Mouse (Mus musculus) B cell, adult 2 months (primary cell): Measurements from ENCODE around the gene Tm7sf3.

Experiments
- DNase-seq, 2 experiments: peaks; one replicate each; pipeline ENCODE4 v3.0.0; 2022

Tm7sf3 gene

DNA sequence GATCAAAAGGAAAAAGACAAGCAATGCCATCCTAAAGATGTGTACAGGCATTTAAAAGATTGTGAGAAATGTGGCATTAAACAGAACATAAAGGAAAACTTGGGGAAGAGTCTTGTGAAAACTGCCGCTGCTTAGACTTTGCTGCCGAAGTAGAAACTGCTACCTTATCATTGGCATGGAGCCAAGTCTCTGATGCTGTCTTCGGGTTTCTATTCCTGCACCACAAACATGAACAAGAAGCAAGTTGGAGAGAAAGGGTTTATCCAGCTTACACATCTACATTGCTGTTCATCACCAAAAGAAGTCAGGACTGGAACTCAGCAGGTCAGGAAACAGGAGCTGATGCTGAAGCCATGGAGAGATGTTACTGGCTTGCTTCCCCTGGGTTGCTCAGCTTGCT, 10.6 kb upstream of the Tm7sf3 start:
- DNase-seq = no peak

DNA sequence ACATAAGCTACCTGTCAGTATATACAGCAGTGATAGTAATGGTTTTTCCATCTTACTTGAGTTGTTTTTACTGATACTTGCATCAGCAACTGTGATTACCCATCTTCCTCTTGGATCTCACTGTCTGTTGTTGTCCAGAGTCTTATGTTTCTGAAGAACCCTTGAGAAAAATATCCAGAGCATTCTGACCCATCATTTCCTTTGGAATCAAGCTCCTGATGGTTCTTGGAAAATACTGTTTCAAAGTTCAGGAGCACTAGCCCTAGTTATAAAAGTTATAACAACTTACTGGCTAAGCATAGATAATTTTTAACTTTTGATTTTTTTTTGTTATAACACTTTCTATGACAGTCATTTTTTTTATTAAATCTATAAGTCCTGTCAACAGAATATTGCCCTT, 8.8 kb upstream of the Tm7sf3 start:
- no peak for DNase-seq

DNA sequence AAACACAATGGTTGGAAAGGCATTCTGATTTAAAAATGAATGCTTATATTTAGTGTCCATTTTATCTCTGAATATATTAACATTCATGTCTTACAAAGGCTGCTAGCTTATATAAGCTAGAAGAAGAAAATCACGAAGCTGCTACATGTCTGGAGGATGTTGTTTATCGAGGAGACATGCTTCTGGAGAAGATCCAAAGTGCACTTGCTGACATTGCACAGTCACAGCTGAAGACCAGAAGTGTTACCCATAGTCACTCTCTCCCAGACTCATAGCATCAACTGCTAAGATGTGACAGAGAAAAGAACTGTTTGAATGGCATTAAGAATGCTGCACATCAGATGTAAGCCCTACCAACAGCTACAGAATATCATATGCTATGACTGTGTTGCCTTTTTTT, 7.4 kb upstream of the Tm7sf3 start:
- no peak for DNase-seq

DNA sequence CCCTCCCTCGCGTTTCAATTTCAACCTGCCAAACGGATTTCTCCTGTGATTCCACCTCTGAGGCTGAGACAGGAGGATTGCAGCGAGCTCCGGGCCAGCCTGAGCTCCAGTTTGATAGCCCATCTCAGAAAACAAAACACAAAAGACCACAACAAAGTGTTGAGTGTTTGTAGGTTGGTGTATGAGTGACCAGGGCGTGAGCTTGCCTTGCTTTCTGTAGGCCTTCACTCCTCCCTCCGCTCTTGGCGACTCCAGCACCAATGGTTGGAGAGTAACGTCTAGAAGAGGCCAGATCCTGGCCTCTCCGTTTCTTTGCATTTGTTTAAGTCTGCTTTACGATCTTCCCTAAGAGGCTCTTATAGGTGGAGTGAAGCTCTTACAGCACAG, 553 bp upstream of the Tm7sf3 start:
- peak in 1 of 2 experiments; percentile 9 for DNase-seq

DNA sequence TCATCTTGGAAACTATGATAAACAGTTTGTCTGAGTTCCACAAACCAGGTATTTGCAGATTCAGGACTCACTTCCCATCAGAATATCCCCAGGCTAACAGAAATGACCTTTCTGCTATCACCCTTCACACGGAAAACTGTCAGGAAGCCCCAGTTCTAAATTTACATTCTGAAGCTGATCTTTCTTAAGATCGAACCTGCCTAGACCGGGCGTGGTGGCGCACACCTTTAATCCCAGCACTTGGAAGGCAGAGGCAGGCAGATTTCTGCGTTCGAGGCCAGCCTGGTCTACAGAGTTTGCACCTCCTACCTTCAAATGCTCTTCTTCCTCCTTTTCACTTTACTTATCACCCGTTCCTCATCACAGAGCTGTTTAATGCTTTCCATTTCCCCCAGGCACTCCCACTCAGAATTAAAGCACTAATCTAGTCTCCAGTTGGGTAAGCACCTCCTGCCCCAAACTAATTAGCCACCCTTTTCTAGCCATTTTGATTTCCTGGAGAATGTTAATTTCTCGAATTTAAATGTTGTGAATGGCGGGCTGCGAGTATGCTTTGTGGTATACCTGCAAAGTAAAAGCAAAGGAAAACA, 908 bp downstream of the Tm7sf3 start:
- DNase-seq = no peak

DNA sequence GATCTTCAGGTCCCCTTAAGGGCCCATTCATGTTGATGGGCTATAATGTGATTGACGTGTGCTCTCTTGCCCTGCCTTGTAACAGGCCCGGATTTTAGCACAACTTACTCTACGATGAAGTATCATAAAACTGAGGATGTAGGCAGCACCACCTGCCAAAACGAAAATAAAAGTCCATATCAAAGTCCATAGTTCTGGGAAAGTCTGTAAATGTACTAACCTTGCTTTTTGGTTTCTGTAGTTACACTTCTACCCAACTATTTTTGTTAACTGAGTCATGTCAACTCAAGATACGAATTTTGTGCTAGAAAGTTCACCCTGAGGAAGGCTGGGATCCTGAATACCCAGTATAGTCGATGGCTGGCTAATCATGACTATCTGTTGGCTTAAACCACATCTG, 1.6 kb downstream of the Tm7sf3 start:
- no peak for DNase-seq

DNA sequence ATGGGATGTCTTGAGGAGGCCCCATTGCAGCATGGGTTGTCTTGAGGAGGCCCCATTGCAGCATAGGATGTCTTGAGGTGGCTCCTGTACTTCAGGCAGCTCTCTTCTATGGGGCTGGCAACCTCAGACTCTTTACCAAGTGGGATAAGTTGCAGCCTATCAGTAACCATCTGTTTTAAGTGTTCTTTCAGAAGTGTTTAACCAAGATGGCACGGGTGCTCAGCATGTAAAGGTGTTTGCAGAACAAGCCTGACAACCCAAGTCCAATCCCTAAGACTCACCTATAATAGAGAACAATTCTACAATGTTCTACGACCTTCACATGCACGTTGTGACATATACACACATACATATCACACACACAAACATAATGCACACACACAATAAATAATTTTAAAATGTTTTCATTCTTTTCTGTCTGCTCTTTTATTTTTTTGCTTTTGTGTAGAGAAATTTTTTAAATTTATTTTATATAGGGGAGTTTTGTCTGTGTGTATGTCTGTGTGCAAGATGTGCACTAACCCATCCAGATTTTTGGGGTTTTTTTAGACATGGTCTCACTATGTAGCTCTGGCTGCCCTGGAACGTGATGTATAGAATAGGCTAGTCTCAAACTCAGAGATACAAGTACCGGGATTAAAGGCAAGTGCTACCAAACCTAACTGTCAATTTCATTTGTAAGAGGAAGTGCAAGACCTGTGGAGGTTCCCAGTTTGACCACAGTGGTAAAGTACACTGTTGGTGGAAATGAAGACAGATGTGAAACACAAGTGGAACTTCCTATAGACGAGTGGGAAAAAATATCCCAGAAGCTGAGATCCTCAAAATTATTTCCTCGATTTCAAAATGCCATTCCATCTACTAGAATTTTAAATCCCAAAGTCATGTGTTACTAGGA, 2.3 kb downstream of the Tm7sf3 start:
- DNase-seq = no peak

DNA sequence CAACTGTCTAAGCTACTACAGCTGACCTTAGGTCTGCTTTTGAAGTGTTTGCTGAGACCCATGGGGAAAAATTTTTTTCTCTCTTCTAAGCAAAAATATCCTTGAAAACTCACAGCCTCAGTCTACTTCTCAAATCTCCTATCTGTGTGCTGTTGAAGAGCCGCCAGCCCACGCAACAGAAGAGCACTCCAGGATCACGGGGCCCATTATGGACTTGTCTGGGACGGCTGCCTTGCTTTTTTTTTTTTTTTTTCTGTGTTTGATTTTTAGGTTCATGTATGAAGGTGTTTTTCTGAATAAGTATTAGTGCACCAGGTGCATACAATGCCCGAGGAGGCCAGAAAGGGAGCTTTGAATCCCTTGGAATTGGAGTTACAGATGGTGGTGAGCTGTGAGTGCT, 6.1 kb downstream of the Tm7sf3 start:
- DNase-seq = no peak

DNA sequence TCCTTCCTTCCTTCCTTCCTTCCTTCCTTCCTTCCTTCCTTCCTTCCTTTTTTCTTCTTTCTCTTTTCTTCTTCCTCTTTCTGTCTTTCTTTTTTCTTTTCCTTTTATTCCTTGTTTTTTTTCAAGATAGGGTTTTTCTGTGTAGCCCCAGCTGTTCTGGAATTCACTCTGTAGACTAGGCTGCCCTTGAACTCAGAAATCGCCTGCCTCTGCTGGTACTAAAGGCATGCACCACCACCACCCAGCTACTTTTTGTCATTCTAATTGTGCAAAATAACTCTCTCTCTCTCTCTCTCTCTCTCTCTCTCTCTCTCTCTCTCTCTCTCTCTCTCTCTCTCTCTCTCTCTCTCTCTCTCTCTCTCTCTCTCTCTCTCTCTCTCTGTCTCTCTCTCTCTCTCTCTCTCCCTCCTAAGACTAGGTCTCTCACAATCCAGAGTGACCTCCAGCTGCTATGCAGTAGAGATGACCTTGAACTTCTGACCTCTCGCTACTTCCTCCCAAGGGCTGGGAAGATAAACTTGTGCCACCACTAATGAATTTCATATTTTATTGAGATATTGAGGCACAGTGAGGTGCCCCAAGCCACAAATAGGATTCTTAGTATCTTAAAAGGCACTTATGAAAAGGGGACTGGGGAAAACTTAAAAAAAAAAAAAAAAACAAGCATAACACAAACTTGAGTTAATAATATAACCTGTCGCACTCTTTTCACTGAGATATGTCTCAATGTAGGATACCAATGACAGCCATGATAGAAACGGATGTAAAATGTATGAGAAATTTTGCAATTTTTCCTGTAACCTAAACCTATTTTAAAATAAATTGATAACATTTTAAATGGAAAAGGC, 7.6 kb downstream of the Tm7sf3 start:
- DNase-seq = peak; percentile 27 to 37

DNA sequence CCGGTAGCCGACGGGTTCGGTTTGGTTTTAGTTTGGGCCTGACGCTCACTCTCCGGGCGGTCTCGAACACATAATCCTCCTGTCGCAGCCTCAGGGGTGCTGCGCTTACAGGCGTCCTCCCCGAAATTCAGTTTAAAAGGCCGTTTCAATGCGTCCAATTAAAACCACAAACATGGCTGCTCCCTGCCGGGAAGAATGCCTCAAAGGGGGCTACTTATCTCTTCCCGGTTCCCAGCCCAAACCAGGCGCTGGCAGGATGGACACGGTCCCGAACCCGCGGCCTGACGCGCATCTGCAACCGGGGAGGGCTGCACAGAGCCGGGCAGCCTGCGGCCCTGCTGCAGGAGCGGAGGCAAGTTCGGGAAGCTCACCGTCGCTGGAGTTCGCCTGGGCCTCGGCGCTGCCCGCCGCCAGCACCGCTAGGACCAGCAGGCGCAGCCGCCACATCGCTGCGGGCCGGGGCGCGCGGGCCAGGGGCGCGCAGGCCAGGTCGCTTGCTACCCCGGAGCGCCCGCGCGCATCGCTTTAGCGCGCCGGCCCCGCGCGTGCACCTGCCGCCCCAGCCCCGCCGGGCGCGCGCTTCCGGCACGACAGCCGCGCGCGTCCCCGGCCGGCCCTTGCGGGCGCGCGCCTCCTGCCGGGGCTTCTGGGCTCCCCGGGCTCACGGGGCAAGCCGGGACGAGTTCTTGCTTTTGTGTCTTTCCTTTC, 8.5 kb downstream of the Tm7sf3 start:
- peak; percentile 73 to 81 for DNase-seq

DNA sequence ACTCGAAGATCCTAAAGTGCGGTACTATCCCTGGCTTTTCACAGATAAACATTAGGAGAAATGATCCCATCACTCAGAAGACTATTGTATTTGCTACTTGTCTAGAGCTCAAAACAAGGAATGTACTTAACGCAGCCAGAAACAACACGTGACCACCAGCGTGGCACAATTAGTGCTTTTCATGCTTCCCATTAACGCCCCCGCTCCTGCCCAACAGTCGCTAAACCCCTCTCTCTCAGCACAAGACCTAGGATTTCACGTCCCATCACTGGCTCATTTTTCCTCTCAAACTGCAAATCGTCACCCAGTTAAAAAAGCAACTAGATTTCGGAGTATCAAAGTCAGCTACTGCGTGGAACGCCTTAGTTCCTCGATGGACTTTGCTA, 9.0 kb downstream of the Tm7sf3 start:
- DNase-seq = no peak

DNA sequence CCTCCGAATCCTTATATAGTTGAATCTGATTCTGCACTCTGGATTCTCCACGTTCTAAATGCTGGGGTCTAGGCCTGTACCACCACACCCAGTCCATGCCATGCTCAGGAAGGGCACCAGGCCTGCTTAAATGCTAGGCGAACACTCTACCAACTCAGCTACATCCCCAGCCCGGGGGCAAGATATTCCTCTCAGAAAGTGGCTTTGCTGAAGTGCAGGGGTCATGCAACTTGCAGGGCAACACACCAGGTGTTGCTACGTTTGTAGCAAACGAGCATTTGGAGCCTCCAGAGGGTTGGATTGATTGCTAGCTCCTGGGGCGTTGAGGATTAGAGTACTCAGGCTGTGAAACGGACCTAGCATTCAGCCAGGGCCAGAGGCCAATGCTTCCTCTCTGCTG, 9.5 kb downstream of the Tm7sf3 start:
- peak in 1 of 2 experiments; percentile 4 for DNase-seq

DNA sequence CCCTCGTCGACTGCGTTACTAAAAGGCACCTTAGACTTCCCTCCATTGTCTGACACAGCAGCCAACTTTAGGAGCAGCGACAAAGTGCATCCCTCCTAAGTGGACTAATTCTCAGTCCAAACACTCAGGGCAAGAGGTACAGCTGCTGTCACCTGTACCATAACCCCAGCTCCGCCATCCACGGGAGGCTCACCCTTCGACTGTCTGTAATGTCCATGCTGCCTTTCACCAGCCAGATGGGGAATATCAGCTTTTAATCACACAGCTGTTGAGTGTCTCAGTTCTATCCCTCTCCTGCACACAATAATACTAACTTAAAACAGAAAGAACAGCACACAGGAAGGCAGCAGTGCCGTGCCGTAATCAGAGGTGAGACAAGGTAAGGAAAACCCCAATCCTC, 10.2 kb downstream of the Tm7sf3 start:
- DNase-seq = no peak

DNA sequence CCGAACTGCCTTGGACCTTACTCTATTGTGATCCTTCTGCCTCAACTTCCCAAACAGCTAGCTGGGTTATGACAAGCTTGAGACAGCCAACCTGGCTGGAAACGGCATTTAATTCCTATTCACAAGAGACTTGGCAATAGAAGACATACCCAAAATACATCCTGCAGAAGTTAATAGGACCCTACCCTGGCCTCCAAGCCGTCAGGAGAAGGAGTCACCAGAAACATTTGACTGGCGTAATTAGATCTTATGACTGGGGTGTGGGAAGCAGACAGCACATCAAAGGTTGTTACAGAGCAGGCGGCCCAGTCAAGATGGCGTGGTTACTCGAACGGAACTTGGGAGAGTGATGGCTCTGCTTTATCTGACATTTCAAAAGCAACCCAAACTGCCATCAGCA, 10.8 kb downstream of the Tm7sf3 start:
- no peak for DNase-seq

DNA sequence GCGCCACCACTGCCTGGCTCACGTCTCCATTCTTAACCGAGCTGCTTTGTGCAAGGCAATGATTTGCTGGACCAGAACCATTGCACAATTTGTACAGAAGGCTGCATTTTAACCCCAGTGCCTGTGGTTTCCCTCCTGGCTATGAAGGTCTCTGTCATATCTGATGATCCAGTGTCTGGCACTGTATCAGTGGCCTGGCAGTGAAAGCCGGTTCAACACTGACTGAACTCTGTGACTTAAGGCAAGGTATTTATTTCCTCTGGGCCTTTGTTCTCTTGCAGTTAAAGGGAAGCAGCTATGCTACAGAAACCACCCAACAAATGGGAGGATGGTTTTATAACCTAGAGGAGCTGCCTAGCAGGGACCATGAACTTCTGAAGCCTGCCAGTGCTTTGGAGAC, 11.7 kb downstream of the Tm7sf3 start:
- no peak for DNase-seq

DNA sequence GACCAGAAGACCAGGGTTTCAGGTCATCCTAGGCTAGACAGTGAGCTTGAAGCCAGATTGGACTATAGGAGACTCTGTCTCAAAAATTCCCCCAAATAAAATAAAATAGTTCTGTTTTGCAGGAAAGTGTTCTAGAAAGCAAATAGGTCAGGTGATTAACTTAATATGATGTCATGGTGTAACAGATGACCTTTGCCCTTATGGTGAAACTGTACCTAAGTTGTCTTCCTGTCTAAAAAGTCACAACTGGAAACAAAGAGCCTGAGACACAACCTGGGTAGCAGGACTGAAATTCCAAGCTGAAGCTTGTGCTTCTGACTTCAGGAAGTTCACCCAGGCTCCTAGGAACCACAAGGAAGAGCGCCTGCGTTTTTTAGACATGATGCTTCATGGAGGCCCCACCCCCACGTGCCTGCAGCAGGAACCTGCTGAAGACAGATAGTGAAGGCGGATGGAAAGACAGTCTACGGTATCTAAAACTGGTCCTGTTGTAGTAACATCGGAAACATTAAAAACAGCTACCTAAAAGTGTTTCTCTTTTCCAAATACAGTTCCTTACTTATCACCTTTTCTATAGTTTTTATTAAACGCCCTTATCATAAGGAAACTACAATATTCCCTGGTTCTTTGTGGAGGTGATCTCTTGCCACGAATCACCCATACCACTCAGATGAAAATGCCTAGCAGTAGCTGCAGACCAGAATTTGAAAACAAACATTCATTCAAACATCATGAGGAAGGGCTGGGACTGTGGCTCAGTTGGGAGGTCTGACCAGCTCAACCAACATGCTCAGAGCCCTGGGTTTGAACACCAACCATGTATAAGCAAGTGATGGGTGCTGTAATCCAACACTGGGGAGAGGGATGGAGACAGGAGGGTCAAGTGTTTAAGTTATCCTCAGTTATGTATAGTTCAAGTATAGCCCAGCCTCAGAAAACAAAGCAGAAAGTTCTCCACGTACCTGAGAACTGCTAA, 12.6 kb downstream of the Tm7sf3 start:
- no peak for DNase-seq

DNA sequence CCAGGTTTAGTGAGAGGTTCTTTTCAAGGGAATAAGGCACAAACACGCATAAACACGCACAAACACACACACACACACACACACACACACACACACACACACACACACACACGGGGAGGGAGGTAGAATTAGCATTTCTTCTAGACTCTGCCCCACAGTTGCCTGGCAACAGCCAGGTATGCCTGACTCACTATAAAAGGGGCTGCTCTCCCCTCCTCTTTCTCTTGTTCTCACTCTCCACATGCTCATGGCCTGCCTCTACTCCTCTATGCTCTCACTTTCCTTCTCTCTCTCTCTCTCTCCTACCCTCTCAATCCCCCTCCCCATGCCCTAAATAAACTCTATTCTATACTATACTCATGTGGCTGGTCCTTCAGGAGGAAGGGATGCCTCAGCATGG, 14.5 kb downstream of the Tm7sf3 start:
- no peak for DNase-seq

DNA sequence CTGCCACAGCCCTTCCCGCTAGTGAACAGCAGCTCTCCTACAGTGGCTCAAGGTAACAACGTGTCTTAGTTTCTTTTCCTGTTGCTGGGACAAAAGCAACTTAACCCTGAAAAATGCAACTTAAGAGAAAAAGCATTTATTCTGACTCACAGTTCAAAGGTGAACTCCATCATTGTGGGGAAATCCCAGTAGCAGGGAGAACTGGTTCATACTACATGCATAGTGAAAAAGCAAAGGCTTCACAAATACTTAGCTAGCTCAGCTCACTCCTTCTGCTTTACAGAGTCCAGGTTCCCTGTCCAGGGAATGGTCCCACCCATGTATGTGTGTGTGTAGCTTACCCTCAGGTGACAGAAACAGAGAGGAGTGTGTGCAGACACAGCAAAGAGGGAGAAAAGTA, 26.0 kb downstream of the Tm7sf3 start:
- DNase-seq = no peak

DNA sequence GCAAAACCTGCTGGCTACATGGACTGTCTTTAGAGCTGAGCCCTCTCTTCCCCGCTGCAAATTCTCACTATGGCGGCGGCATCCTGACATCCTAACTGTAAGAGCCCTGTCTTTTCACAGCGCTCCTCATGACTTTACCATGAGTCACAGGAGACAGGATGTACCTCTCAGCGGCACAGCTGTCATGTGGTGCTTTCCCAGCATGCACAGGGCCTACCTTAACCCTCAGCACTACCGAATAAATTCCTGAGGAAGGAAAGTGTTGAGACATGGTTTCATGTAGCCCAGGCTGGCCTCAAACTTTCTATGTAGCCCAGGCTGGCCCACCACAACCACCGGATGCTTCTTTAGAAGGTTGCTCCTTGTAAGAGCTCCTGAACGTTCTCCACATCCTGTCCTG, 26.7 kb downstream of the Tm7sf3 start:
- DNase-seq = no peak

DNA sequence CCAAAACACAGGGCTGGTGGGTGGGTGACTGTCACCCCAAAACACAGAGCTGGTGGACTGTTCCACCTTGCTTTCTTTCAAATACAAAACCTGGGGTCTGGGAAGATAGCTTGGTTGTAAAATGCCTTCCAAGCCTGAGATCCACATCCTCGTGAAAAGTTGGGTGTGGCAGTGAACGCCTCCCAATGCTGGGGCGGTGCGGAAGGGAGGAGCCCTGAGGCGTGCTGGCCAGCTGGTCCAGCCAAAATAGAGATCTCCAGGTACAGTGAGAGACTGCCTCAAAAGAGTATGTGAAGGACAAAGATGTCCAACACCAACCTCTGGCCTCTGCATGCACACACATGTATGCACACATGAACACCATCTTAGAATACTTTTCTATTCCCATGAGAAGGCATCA, 28.1 kb downstream of the Tm7sf3 start:
- DNase-seq = no peak

DNA sequence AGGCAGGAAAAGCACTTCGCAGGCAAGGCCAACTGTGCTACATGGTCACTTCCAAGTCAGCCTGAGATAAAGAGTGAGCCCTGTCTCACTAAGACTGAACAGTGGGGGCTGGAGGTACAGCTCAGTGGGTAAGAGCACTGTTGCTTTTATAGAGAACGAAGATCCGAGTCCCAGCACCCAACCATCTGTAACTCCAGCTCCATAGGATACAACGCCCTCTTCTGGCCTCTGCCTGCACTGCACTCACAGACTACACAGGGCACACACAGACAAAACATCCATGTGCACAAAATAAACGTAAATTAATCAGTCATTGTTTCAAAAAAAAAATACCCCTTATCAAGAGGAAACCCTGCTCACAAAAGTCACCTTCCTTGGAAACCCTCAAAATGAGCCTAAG, 28.7 kb downstream of the Tm7sf3 start:
- DNase-seq = no peak

DNA sequence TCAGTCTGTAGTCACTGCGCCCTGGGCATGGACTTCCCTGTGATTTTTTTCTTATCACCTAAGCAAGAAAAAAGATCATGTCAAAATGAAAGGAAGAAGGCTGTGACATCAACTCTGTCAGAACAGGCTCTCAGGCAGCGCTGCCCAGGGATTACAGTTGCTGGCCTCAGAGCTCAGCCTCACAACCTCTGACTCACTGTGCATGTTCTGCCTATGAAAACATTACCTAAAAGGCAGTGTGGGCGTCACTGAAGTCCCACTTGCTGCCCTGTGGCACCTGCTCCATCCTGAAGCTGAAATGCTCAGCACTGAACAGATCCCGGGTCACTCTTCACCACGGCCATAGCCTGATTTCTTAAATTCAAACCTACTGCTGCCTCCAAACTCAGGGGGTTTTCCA, 29.9 kb downstream of the Tm7sf3 start:
- no peak for DNase-seq
